Mouse (Mus musculus): ENCODE measurements around the gene Adprm.
"Not testable (repeated sequence)": the region's sequence is repeated elsewhere in the genome, so short reads cannot be mapped to it uniquely, and the experiment has no call there.

Adprm gene

DNA sequence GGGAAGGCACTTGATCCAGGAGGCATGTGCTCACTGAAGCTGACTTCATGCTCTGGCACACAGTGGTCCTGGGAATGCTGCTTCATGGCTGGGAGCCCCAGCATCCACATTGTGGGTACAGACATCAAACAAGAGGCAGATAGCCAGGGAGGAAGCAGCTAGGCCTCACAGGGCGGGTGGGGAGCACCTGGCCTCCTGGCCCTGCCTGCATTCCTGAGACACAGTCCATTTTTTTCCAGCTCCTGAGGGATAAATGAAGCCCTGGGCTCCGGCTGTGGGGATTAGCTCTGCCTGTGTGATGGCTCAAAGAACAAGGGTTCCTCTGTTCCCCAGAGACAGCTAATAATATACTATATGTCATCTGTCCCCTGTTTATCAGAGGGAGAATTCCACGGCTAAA, 22.6 kb upstream of the Adprm start:
- peak; percentile 43 for DNase-seq

GRCm38 (mm10) chr11:67072615-67073130, 20.3 kb upstream of the Adprm start:
- DNase-seq: peak; percentile 59

DNA sequence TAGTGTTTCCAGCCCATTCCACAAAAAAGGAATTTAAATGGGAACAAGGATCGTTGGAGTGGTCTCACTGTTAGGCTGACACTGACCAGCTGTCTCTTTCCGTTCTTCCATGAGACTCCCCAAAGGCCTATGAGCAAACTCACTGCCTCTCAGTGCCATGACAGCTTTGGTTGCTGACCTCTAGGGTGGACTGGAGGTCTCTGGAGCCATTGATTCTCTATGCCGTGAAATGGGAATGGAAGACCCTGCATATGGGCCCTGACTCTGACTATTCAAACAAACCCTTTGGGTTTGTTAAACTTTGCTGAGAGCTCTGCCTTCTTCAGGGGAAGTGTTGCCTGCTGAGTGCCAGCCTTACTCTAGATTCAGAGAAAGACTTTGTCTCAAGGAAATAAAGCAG, 15.3 kb upstream of the Adprm start:
- no peak for DNase-seq

DNA sequence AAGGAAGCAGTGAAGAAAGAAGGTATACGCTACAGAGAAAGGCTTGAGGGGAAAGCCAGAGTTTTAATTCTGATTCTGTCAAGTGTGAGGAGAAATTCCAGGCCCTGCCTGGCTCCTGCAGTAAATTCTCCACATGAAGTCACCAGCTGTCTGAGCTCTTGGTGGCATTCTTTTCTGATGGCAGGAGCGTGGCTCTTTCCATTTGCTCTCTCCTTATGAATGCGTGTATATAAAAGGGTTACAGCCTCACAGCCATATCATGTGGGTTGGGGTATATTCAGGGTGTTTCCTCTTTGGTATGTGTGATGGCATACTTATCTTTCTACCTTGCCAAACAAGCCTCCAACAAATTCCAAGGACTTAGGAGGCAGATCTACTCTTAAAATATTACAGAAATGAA, 10.3 kb upstream of the Adprm start:
- no peak for DNase-seq

- DNase-seq: no peak
These were observed 8.9 kb upstream of the Adprm start for GRCm38 (mm10) chr11:67061311-67061710.

- DNase-seq: no peak
These were observed 2.5 kb upstream of the Adprm start for GRCm38 (mm10) chr11:67054754-67055365.

DNA sequence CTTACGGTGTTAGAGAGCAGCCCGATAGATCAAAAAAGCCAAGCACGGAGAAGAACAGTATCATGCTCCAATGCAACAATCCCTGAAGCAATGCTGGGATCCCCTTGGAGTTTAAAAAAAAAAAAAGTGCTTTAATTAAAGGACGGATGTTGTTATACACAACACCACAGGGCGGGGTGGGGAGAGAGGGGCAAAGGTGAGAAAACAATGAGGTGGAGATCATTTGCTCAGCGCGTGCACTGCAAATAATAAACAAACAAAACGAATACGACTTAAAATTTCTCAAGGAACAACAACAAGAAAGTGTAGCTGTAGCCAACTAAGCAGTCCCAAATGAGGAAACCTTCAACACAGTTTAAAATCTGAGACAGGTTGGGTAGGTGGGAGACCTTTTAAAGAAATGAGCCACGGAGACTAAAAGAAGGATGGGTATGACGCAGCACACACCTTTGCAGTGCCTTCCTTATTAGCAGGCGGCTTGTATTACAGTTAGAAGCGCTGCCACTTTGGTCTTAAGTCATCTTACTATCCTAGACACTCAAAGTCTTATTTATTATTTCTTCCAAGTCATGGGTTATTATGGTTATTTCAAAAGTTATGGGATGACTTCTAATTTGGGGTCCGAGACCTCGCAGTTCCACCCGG, 596 bp downstream of the Adprm start:
- DNase-seq: no peak

- DNase-seq: no peak
These were observed 3.1 kb downstream of the Adprm start for GRCm38 (mm10) chr11:67049256-67049655.

DNA sequence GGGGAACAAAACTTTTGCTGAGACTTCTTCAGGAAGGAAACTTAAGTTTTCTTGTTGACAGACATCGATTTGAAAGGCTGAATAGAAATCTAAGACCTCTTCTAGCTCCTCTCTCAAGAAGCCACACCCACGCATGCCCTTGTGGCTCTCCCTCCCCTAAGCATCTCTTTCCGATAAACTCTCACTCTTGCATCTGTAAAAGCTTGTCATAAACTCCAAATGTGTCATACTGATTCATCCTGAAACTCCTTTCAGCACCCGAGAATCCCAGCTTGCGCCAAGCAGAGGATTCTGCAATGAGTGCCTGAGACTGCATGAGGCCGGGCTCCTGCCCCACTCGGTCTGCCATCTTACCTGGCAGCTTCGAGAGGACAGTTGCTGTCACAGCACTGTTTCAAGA, 3.9 kb downstream of the Adprm start:
- DNase-seq: no peak

- DNase-seq: no peak
These were observed 5.2 kb downstream of the Adprm start for GRCm38 (mm10) chr11:67047199-67047598.

- DNase-seq: no peak
These were observed 7.4 kb downstream of the Adprm start for GRCm38 (mm10) chr11:67044959-67045358.

GRCm38 (mm10) chr11:67043007-67043406, 9.4 kb downstream of the Adprm start:
- DNase-seq: peak; percentile 25

DNA sequence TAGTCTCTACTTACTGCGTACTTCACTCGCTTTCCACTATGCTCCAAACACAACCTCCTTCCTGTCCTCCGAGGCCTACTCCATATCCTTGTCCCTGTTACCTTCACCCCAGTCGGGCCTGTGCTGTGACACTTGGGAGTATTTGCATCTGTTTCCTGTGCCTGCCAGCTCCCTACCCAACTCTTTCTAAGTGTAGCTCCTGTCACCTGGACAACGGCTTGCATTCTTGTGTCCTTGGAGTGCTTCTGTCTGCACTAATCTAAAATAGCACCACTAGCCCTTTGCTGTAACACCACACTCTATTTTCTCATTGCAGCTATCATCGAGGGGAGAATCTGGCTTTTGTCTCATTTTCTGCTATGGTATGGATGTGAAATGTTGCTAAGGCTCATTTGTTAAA, 11.9 kb downstream of the Adprm start:
- no peak for DNase-seq

DNA sequence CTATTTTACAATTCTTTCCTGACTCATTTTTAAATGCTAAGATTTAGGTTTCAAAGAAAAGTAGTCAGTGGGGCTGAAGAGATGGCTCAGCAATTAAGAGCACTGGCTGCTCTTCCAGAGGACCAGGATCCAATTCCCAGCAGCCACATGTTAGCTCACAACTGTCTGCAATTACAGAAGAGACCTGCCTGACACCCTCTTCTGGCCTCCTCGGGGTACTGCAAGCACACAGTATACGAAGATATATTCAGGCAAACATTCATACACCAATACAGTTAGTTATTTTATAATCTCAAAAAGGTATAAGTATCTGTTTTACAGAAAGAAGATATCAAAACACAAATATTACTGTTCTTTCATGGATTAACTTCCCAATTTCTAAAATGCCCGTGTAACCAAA, 12.6 kb downstream of the Adprm start:
- DNase-seq: no peak

DNA sequence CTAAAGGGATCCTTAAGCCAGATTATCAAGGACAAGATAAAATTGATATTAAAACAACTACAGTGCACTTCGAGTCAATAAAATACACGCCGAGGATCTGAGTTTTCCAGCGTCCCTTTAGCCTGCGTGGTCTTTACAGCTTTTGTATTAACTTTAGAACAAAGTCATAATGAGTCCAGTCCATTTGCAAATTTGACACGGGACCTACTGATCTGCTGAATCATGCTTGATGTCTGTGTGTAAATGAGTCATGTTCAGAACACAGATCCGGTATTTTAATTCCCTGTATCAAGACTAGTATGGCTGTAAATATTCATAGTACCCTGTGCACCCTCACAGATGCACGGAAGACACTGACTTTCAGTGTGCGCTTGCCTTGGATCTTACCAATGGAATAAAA, 15.5 kb downstream of the Adprm start:
- no peak for DNase-seq

- no peak for DNase-seq
These were observed 16.2 kb downstream of the Adprm start for GRCm38 (mm10) chr11:67036229-67036628.

DNA sequence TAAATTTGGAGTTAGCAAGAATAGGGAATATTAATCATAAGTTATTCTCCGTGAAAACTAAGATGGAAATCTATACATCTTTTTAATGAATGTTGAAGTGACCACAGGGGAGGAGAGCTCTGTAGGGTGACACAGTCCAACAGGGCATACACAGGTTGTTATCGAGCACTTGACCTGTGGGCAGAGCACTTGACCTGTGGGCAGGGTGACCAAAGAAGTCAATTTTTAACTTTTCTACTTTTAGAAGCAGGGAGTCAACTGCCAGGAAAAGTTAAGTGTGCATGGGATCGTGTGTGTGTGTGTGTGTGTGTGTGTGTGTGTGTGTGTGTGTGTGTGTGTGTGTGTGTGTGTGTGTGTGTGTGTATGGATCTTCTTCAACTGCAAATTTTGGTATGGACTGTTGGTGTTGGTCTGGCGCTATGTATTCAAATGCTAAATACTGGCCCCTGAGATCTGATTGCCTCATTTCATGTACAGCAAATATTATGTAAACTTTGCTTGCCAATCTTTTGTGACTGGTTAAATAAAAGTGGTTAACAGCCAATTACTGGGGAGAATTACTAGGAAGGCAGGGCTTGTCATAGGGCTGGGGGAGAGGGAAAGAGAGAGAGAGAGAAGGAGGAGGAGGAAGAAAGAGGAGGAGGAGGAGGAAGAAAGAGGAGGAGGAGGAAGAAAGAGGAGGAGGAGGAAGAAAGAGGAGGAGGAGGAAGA, 17.5 kb downstream of the Adprm start:
- no peak for DNase-seq

DNA sequence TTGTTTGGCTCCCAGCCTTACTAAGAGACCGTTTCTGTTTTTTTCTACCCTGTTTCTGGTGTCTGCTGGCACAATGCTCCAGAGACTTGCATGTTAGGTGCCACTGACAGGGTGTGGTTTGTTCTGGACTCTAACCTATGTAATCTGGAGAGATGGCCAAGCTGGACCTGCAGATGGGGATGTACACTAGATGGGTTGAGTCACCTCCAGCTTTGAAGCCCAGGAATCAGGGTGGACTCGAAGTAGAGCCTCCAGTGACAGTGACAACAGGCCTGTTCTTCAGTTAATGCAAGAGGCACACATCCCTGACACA, 20.8 kb downstream of the Adprm start:
- DNase-seq: no peak

- DNase-seq: no peak
These were observed 21.3 kb downstream of the Adprm start for GRCm38 (mm10) chr11:67030904-67031602.

- DNase-seq: peak; percentile 97
These were observed 27.4 kb downstream of the Adprm start, which contains the start of gene Tmem220 for GRCm38 (mm10) chr11:67024867-67025477. Tmem220 (plus strand) TSS chr11:67025154.

- DNase-seq: no peak
These were observed 28.5 kb downstream of the Adprm start for GRCm38 (mm10) chr11:67023802-67024340.

GRCm38 (mm10) chr11:67023191-67023590, 29.2 kb downstream of the Adprm start:
- not testable (repeated sequence) for DNase-seq

All from retina, postnatal 1 day (tissue).